Mouse (Mus musculus): ENCODE measurements at regions not wholly inside any gene's neighbourhood (a gene's known extent, or its start where the extent isn't known, plus 50 kb on each side); places are given as distances from the start of the nearest gene placed in this dataset.

GRCm38 (mm10) chr12:12177264-12178043, 84.5 kb upstream of the Fam49a start:
- TF ChIP-seq CTCF (IDR thresholded peaks at IDR 0.05; ENCODE audit: low read depth), result no peak
- TF ChIP-seq EP300 (IDR thresholded peaks at IDR 0.05; ENCODE audit: low read depth), result no peak
